Mouse (Mus musculus) heart, postnatal 0 days (tissue): ENCODE data around the gene Dock4. TPM values are rescaled to one million over a fixed set of nuclear protein-coding genes. Genes with fewer than 3 reads are reported as not detected.

Experiments
- ATAC-seq: fragments of 200-750 bp; cut with Nextera tagmentation; 2 replicates; pipeline ENCODE4 v1.8.0; 2017; ENCODE audit warnings: low read depth, moderate number of reproducible peaks, moderate library complexity; ENCODE audit not compliant: insufficient read depth
- DNase-seq: peaks from one replicate; pipeline ENCODE4 v3.0.0-alpha.2; 2016; ENCODE audit warnings: low spot score
- H3K27ac ChIP-seq: fragments of 300-500 bp; sonication (generic); 2 replicates; pipeline ENCODE4 v1.5.1; 2014; ENCODE audit warnings: low read depth, mild to moderate bottlenecking
- H3K27me3 ChIP-seq: fragments of 300-500 bp; sonication (generic); 2 replicates; pipeline ENCODE4 v1.6.1; 2014; ENCODE audit warnings: low read length, mixed read lengths; ENCODE audit not compliant: control insufficient read depth, insufficient read depth
- H3K36me3 ChIP-seq: fragments of 300-500 bp; sonication (generic); replicated peaks from 2 replicates; pipeline ENCODE4 v1.6.1; 2014; ENCODE audit warnings: low read length, mixed read lengths; ENCODE audit not compliant: control insufficient read depth, insufficient read depth
- H3K4me1 ChIP-seq: fragments of 300-500 bp; sonication (generic); 2 replicates; pipeline ENCODE4 v1.6.1; 2014; ENCODE audit warnings: antibody characterized with exemption; ENCODE audit not compliant: control insufficient read depth, insufficient read depth
- H3K4me2 ChIP-seq: fragments of 300-500 bp; sonication (generic); 2 replicates; pipeline ENCODE4 v1.6.1; 2014; ENCODE audit warnings: low read depth, mild to moderate bottlenecking, low read length, moderate library complexity
- H3K4me3 ChIP-seq: fragments of 300-500 bp; sonication (generic); 2 replicates; pipeline ENCODE4 v1.5.1; 2014; ENCODE audit warnings: low read depth, low read length
- H3K9ac ChIP-seq: fragments of 300-500 bp; sonication (generic); replicated peaks from 2 replicates; pipeline ENCODE4 v1.6.1; 2014; ENCODE audit warnings: low read depth, low read length, mixed read lengths
- H3K9me3 ChIP-seq: fragments of 300-500 bp; sonication (generic); replicated peaks from 2 replicates; pipeline ENCODE4 v1.6.1; 2016; ENCODE audit warnings: low read length; ENCODE audit not compliant: control insufficient read depth
- CTCF ChIP-seq: IDR thresholded peaks from 2 replicates; pipeline ENCODE4 v1.5.1; 2016; ENCODE audit warnings: antibody characterized with exemption, control low read depth, low read depth
- EP300 ChIP-seq: IDR thresholded peaks from 2 replicates; pipeline ENCODE4 v1.6.1; 2016; ENCODE audit warnings: antibody characterized with exemption, low read depth
- WGBS: fragments of 180-500 bp; shearing (Covaris S2); extraction: QIAGEN DNeasy Blood & Tissue Kit; methylation state at CpG from one replicate; pipeline ENCODE4 v1.1.7; 2014; 5-methylcytosine and 5-hydroxymethylcytosine counted together
- polyA plus RNA-seq: library from polyadenylated mRNA; unstranded; fragments of >200 nt; fragmentation: Nextera tagmentation; extraction: Ambion mirVana; gene quantifications from 2 replicates; pipeline ENCODE4 v1.2.1, GENCODE M21; 2015
- total RNA-seq: library from RNA; depleted of rRNA; stranded (reverse); fragments of >200 nt; gene quantifications from 2 replicates; pipeline ENCODE4 v1.2.3, GENCODE M21; 2014; ENCODE audit warnings: low replicate concordance; rRNA removed

Dock4 gene
- total RNA-seq (6.1 and 9.2 TPM in 2 replicates), polyA plus RNA-seq (4.2 and 4.4 TPM in 2 replicates)

GRCm38 (mm10) chr12:40445648-40446449 lies at the start of gene Dock4, which contains the start of gene Zfp277:
Gene Dock4, plus strand, starts transcription at chr12:40445952.
Gene Zfp277, minus strand, starts transcription at chr12:40445902.
- H3K27me3 ChIP-seq: no peaks in the 10 kb centered on the region
- peak within 1 kb of the TSS; percentile 92 for H3K4me3 ChIP-seq
- TF ChIP-seq EP300: no peak
- TF ChIP-seq CTCF: 0 out of 2 replicates have a peak, but pooled peaks have one; percentile 4
- peak within 1 kb of the TSS; percentile 77 for H3K27ac ChIP-seq
- ATAC-seq (peak; percentile 98), DNase-seq (peak; percentile 99)
- H3K9ac ChIP-seq: peak within 1 kb of the TSS; percentile 73
- peaks cover 16% of the 10 kb centered on the region for H3K4me1 ChIP-seq
- H3K9me3 ChIP-seq: no peaks in the 10 kb centered on the region
- peak within 1 kb of the TSS; percentile 88 for H3K4me2 ChIP-seq
- under 1% methylated on average over 70 of the region's 80 CpGs for WGBS
- no peaks in the 10 kb centered on the region for H3K36me3 ChIP-seq

GRCm38 (mm10) chr12:40398916-40399315 lies 46.8 kb upstream of the Dock4 start:
- WGBS: 88% methylated on average over 2 of the region's 2 CpGs
- TF ChIP-seq EP300 (no peak), CTCF (no peak)
- Histone ChIP-seq H3K27me3 (no peaks in the 10 kb centered on the region), H3K9ac (no peak overlapping the region), H3K4me1 (no peaks in the 10 kb centered on the region), H3K4me3 (no peak overlapping the region), H3K4me2 (no peak overlapping the region), H3K9me3 (0 out of 2 replicates have a peak, but pooled peaks cover 3% of the 10 kb centered on the region), H3K27ac (no peak overlapping the region), H3K36me3 (0 out of 2 replicates have a peak, but pooled peaks cover 4% of the 10 kb centered on the region)
- DNase-seq (no peak), ATAC-seq (no peak)

- TF ChIP-seq EP300: no peak
- no peak for TF ChIP-seq CTCF
- 97% methylated on average over 2 of the region's 2 CpGs for WGBS
- no peak overlapping the region for H3K27ac ChIP-seq
These were observed 46.4 kb upstream of the Dock4 start for GRCm38 (mm10) chr12:40399386-40399785.

GRCm38 (mm10) chr12:40399812-40400211 lies 45.9 kb upstream of the Dock4 start:
- no peak for ATAC-seq
- no peak overlapping the region for H3K27ac ChIP-seq
- no peak for DNase-seq
- no peak overlapping the region for H3K4me2 ChIP-seq
- no peaks in the 10 kb centered on the region for H3K27me3 ChIP-seq
- TF ChIP-seq CTCF (no peak), EP300 (no peak)
- 0 out of 2 replicates have a peak, but pooled peaks cover 3% of the 10 kb centered on the region for H3K9me3 ChIP-seq
- H3K4me3 ChIP-seq: no peak overlapping the region
- no peak overlapping the region for H3K9ac ChIP-seq
- no peaks in the 10 kb centered on the region for H3K4me1 ChIP-seq
- H3K36me3 ChIP-seq: 0 out of 2 replicates have a peak, but pooled peaks cover 4% of the 10 kb centered on the region
- WGBS: 88% methylated on average over 10 of the region's 10 CpGs

More at GRCm38 (mm10) chr12:40399386-40399785, 46.4 kb upstream of the Dock4 start:
- 0 out of 2 replicates have a peak, but pooled peaks cover 3% of the 10 kb centered on the region for H3K9me3 ChIP-seq
- H3K4me3 ChIP-seq: no peak overlapping the region
- 0 out of 2 replicates have a peak, but pooled peaks cover 4% of the 10 kb centered on the region for H3K36me3 ChIP-seq
- no peaks in the 10 kb centered on the region for H3K4me1 ChIP-seq
- no peak overlapping the region for H3K4me2 ChIP-seq
- H3K9ac ChIP-seq: no peak overlapping the region
- ATAC-seq (no peak), DNase-seq (no peak)
- H3K27me3 ChIP-seq: no peaks in the 10 kb centered on the region

- Histone ChIP-seq H3K9ac (no peak overlapping the region), H3K9me3 (no peaks in the 10 kb centered on the region), H3K4me1 (peaks cover 21% of the 10 kb centered on the region; the same call in 1 of the 2 replicates), H3K36me3 (0 out of 2 replicates have a peak, but pooled peaks cover 2% of the 10 kb centered on the region), H3K27me3 (no peaks in the 10 kb centered on the region), H3K4me2 (no peak overlapping the region), H3K4me3 (no peak overlapping the region), H3K27ac (no peak overlapping the region)
- WGBS: 82% methylated on average over 5 of the region's 5 CpGs
- TF ChIP-seq EP300 (no peak), CTCF (no peak)
- DNase-seq: no peak
- no peak for ATAC-seq
These were observed 31.0 kb upstream of the Dock4 start for GRCm38 (mm10) chr12:40414682-40415311.
